Mouse (Mus musculus) lung, adult 2 months (tissue): ENCODE results near the gene Ak5.

ENCODE experiments used
- CTCF ChIP-seq: fragments of 200-500 bp; IDR thresholded peaks from 2 replicates; pipeline ENCODE4 v1.5.1; 2011; ENCODE audit warnings: mild to moderate bottlenecking, low read length, control low read depth; ENCODE audit not compliant: insufficient read depth
- POLR2A ChIP-seq: fragments of 200-500 bp; IDR thresholded peaks from 2 replicates; pipeline ENCODE4 v1.6.1; 2011; ENCODE audit warnings: low read depth, mild to moderate bottlenecking, control low read depth, low read length, borderline replicate concordance; ENCODE audit errors: extremely low read depth

DNA sequence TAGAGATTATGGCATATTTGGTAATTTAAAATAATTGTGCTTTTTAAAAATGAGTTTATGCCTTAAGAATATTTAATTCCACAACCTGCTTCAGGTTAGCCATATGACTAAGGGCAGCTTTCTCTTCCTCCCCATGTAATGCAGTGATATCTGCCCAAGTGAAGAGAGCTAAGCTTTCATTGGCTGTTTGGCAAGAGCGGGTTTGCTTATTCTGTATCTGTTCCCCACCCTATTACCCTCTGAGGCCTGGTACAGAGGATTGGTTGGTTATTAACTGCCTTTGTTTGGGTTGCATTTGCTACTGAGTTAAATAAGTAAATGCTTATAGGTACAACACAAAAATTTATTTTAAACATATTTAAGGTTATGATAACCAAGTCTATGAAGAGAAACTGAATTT is 221.2 kb downstream of the Ak5 start:
- TF ChIP-seq CTCF (no peak), POLR2A (no peak)
